Mouse (Mus musculus): ENCODE measurements at regions not wholly inside any gene's neighbourhood (a gene's known extent, or its start where the extent isn't known, plus 50 kb on each side); places are given as distances from the start of the nearest gene placed in this dataset.

- in situ Hi-C loops (cut with MboI, MseI) = no loop called here
Observed at GRCm38 (mm10) chr4:56686141-56686540, 53.7 kb upstream of the Gm26657 start.

DNA sequence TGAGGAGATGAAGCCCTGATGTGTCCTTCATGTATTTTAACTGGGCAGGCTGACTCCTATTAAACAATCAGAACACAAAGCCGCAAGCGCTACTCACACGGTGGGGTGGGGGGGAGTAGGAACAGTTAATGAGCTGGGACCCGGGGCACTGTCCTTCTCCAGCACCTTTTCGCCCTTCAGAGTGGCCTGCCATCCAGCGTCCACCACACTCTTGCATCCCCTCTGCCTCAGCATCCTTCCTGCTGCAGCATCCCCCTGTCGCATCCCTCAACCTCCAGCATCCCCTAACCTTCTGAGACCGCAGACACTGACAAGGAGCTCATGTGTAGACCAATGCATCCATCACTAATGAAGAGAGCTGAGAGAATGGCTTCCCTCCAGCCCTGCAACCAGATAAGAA, 54.2 kb upstream of the Gm26657 start:
- in situ Hi-C loops (cut with MboI, MseI) = no loop called here

- in situ Hi-C loops (cut with MboI, MseI) = no loop called here
Observed at GRCm38 (mm10) chr4:56685123-56685522, 54.7 kb upstream of the Gm26657 start.

DNA sequence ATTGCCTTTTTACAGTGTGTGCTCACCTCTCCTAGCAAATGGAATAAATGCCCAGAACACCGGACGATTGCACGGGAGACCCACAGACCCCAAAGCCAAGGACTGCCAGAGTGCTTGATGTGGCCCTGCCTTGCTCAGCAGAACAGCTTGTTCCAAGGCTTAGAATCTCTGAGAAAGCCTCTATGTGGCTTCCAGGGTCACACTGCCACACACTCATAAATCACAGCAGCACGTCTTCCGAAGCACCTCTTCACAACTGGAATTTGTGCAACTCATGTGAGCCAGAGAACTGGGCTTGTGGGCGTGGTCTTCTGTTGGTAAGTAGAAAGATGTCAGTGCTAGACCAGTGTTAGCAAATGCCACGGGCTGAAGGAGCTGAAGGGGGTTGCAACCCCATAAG, 55.8 kb upstream of the Gm26657 start:
- in situ Hi-C loops (cut with MboI, MseI) = no loop called here

DNA sequence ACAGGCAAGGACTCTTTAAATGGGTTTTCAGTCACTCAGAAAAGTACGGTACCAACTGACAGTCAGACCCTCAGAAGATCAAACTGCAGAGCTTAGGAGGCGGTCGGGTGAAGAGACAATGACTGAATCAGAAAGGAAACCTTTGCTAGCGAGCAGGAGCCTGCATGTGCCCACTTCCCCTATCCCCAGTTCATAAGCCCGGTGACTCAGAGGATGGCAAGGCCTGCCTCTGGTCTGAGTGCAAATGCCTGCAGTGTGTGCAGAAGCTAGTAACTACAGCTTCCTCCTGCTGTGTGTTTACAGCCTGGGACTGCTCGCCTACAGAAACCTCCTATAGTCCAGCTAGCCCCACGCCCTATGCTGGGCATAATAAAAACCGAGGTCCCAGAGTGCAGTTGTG, 58.7 kb upstream of the Gm26657 start:
- in situ Hi-C loops (cut with MboI, MseI) = no loop called here

GRCm38 (mm10) chr4:56673868-56674267, 66.0 kb upstream of the Gm26657 start:
- in situ Hi-C loops (cut with MboI, MseI) = loop anchor here (10.0 kb wide), 1 partner anchor 1139 kb away; the partner anchor contains the start of gene Klf4

DNA sequence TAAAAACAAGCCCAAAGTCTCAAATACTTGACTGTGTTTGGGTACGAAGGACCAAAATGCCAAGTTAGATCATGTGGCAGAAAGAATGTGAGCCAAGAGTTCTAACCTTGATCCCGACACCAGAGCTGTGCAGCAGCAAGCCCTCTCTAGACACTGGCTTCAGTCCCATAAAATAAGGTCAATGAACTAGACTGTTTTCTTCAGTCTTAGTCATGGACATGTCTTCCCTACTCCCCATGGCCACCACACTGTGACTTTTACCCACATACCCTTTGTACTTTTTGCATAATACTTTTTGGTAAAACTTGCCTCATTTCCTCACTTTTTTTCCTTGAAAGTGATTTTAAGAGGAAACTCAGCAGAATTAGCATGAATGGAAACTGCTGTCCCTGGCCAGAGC, 74.9 kb upstream of the Gm26657 start:
- in situ Hi-C loops (cut with MboI, MseI) = no loop called here

DNA sequence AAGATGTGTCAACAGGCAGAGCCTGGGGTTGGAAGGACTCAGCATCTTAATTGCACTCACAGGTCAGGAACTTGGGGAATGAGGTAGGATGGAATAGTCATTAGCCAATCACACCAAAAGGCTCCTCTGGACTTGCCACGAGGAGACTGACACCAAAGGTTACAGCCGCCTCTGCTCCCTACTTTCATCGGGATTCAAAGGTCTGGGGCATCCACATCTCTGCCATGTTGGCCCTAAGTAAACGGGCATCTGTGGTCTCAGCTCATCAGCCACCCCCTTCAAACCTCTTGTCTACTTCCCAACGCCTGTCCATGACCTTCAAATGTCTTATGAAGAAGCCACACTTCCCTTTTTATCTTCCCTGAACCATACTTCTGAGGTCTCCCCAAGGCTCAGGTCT, 78.1 kb upstream of the Gm26657 start:
- in situ Hi-C loops (cut with MboI, MseI) = no loop called here

GRCm38 (mm10) chr4:56657046-56657445, 82.8 kb upstream of the Gm26657 start:
- in situ Hi-C loops (cut with MboI, MseI) = no loop called here

DNA sequence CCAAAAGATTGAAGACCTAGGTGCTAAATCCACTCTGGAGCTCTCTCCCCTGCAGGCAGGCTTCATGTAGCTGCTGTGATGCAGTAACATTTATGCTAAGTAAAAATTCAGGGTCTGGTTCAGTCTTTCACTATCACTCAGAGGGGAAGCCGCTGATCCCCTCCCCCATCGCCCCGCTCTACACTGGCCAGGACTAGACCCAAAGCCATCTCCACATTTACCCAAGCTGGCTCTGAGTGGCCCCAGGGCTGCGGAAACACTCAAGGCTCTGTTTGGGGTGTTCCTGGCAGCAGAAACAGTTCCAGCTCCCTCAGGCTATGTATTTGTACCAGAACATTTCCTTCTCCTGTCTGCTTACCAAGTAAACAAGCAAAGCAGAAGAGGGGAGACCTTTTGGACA, 85.5 kb upstream of the Gm26657 start:
- in situ Hi-C loops (cut with MboI, MseI) = no loop called here

GRCm38 (mm10) chr4:56652819-56653218, 87.1 kb upstream of the Gm26657 start:
- in situ Hi-C loops (cut with MboI, MseI) = no loop called here

GRCm38 (mm10) chr4:56649731-56650130, 90.1 kb upstream of the Gm26657 start:
- in situ Hi-C loops (cut with MboI, MseI) = no loop called here

GRCm38 (mm10) chr4:56643999-56644962, 95.6 kb upstream of the Gm26657 start:
- in situ Hi-C loops (cut with MboI, MseI) = no loop called here

DNA sequence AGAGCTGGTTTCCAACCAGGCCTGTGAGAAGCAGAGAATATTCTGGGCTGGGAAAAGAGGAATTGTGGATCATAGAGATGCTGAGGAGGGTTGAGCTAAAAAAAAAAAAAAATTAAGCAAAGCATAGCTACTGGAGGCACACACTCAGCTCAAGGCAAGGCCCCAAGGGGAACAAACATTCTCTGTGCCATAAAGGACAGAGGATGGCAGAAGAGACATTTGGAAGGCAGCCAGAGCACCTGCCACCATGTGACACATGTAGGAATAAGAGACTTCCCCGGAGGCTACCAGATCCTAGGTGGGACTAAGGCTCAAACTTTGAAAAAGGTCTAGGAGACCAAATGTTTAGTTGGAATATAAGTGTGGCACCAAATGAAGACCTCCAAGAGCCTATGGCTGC, 96.4 kb upstream of the Gm26657 start:
- in situ Hi-C loops (cut with MboI, MseI) = no loop called here

GRCm38 (mm10) chr4:56639709-56640108, 100.2 kb upstream of the Gm26657 start:
- in situ Hi-C loops (cut with MboI, MseI) = no loop called here

DNA sequence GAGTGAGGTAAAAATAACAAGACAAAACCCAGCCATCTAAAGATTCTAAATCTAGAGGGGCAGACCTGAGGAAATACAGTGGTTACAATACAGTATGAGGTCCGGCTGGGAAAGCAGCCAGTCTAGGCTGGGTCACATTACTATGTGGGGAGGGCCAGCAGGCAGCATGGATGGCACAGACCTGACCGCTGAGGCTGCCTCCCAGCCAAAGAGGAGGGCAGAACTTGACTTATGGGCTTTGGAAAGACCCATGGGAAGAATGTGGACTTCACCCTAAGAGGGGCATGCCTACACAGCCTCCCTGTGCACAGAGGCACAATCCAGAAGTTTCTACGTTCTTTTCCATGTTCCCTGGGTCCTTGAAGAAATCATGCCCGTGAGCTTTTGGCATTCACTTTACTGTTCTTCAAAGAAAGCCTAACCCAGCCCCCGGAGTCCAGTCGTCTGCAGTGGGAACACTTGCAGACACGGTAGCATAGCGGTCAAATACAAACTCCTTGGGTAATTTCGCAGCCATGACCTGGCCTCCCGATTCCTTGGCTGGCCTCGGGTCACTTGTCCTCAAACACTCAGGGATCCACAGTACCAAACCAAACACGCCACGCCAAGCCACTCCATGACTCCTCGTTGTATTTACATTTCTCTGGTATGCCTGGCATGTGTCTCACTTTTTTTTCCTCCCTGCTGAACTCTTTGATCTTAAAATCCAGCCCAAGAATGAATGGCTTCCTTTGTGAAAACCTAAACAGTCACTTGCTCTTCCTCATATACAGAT, 101.0 kb upstream of the Gm26657 start:
- in situ Hi-C loops (cut with MboI, MseI) = no loop called here

GRCm38 (mm10) chr4:56636265-56636664, 103.6 kb upstream of the Gm26657 start:
- in situ Hi-C loops (cut with MboI, MseI) = no loop called here

GRCm38 (mm10) chr4:56633528-56633927, 106.3 kb upstream of the Gm26657 start:
- in situ Hi-C loops (cut with MboI, MseI) = no loop called here

GRCm38 (mm10) chr4:56630251-56630650, 109.6 kb upstream of the Gm26657 start:
- in situ Hi-C loops (cut with MboI, MseI) = no loop called here

GRCm38 (mm10) chr4:56627206-56627605, 112.7 kb upstream of the Gm26657 start:
- in situ Hi-C loops (cut with MboI, MseI) = no loop called here

GRCm38 (mm10) chr4:56621782-56622181, 118.1 kb upstream of the Gm26657 start:
- in situ Hi-C loops (cut with MboI, MseI) = no loop called here

GRCm38 (mm10) chr4:56621356-56621755, 118.5 kb upstream of the Gm26657 start:
- in situ Hi-C loops (cut with MboI, MseI) = no loop called here

DNA sequence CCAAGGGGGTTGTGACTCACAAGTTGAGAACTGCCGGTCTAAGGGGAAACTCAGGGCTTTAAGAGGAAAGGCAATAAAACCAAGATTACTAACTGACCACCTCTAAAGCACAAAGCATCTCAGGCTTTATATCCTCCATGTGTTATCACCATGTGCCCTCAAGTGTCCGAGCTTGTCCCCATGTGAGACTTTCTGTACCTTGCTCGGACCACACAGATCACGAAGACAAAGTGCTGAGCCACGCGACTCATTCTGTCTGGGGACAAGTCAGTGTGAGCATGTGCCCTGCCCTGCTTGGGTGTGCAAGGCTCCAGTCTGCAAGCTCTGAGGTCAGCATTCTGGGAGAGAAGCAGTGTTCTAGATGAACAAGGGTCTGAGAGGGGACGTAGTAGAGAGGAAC, 119.2 kb upstream of the Gm26657 start:
- in situ Hi-C loops (cut with MboI, MseI) = no loop called here
